Mouse (Mus musculus) heart, embryonic 13.5 days (tissue): ENCODE measurements at regions not wholly inside any gene's neighbourhood (a gene's known extent, or its start where the extent isn't known, plus 50 kb on each side); places are given as distances from the start of the nearest gene placed in this dataset.

Experiments used
- ATAC-seq: fragments of 200-750 bp; cut with Nextera tagmentation; 2 replicates; pipeline ENCODE4 v1.8.0; 2017; ENCODE audit warnings: moderate TSS enrichment; ENCODE audit not compliant: insufficient number of reproducible peaks, low FRiP score, low TSS enrichment; ENCODE audit errors: extremely low read depth
- H3K27ac ChIP-seq: fragments of 300-500 bp; sonication (generic); replicated peaks from 2 replicates; pipeline ENCODE4 v1.5.1; 2015; ENCODE audit warnings: moderate library complexity, mild to moderate bottlenecking, inconsistent platforms
- H3K27me3 ChIP-seq: fragments of 300-500 bp; sonication (generic); replicated peaks from 2 replicates; pipeline ENCODE4 v1.6.1; 2015; ENCODE audit warnings: mild to moderate bottlenecking, inconsistent platforms
- H3K36me3 ChIP-seq: fragments of 300-500 bp; sonication (generic); 2 replicates; pipeline ENCODE4 v1.6.1; 2015; ENCODE audit warnings: mild to moderate bottlenecking, inconsistent platforms
- H3K4me1 ChIP-seq: fragments of 300-500 bp; sonication (generic); 2 replicates; pipeline ENCODE4 v1.6.1; 2015; ENCODE audit warnings: inconsistent platforms
- H3K4me2 ChIP-seq: fragments of 300-500 bp; sonication (generic); 2 replicates; pipeline ENCODE4 v1.6.1; 2015; ENCODE audit warnings: inconsistent platforms, mild to moderate bottlenecking, moderate library complexity
- H3K4me3 ChIP-seq: fragments of 300-500 bp; sonication (generic); 2 replicates; pipeline ENCODE4 v1.5.1; 2015; ENCODE audit warnings: moderate library complexity, mild to moderate bottlenecking, inconsistent platforms
- H3K9ac ChIP-seq: fragments of 300-500 bp; sonication (generic); 2 replicates; pipeline ENCODE4 v1.6.1; 2015; ENCODE audit warnings: inconsistent platforms, mild to moderate bottlenecking, moderate library complexity
- H3K9me3 ChIP-seq: fragments of 300-500 bp; sonication (generic); 2 replicates; pipeline ENCODE4 v1.6.1; 2016; ENCODE audit warnings: inconsistent platforms
- WGBS: fragments of 180-500 bp; shearing (Covaris S2); methylation state at CpG from one replicate; pipeline ENCODE4 v1.1.7; 2015; ENCODE audit warnings: mixed read lengths; 5-methylcytosine and 5-hydroxymethylcytosine counted together

DNA sequence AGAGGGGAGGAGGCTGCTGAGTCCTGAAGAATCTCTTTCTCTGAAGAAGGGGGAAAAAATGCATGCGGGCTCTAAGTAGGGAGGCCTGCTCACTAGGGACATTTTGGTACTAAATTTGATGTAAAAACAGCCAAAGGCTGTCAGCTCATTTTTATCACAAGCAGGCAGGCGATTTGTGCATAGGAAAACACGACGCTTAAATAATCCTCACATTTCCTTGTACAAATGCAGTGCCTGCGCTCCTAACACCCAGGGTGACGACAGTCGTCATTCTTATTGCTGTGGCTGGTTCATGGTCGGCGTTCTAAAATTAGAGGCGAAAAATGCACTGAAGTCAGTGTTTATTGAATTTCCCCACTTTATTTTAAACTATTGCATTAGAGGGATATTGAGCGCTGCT lies 650.6 kb downstream of the Pdcd6ip start:
- 61% methylated on average over 11 of the region's 11 CpGs for WGBS
- no peak overlapping the region for H3K27ac ChIP-seq
- H3K4me2 ChIP-seq: no peak overlapping the region
- no peak overlapping the region for H3K4me3 ChIP-seq
- H3K27me3 ChIP-seq: no peaks in the 10 kb centered on the region
- H3K9me3 ChIP-seq: no peaks in the 10 kb centered on the region
- H3K36me3 ChIP-seq: no peaks in the 10 kb centered on the region
- no peaks in the 10 kb centered on the region for H3K4me1 ChIP-seq
- no peak for ATAC-seq
- H3K9ac ChIP-seq: no peak overlapping the region

DNA sequence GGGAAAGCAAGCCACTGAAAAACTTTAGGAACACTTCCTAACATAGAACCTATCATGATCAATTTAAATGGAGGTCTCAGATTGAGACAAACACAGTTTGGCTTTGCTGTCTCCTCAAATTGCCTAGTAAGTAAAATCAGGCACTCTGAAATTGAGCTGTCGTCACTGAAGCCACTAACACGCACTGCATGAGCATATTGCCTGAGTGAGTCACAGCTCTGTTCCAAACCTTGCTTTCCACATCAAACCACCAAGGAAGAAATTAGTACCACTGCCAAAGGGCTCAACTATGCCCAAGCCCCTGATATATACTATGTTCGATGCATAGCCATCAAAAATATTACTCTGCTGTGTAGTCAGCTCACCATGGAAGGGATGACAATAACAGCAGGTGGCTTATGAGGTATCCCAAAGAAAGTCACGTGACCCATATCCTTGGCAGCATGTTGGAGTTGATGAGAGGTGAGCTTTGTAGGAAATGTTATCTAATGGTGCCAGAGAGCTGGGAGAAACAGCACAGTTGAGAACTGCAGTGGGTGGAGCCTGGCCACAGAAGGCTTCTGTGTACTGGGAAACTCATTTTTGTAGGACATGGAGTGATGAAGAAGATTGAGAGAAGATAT lies 663.4 kb downstream of the Pdcd6ip start:
- no peak overlapping the region for H3K27ac ChIP-seq
- H3K27me3 ChIP-seq: no peaks in the 10 kb centered on the region
- 69% methylated on average over 4 of the region's 4 CpGs for WGBS
- H3K9ac ChIP-seq: no peak overlapping the region
- H3K4me2 ChIP-seq: no peak overlapping the region
- no peak overlapping the region for H3K4me3 ChIP-seq
- H3K36me3 ChIP-seq: no peaks in the 10 kb centered on the region
- H3K9me3 ChIP-seq: no peaks in the 10 kb centered on the region
- no peaks in the 10 kb centered on the region; the same call in 1 of the 2 replicates for H3K4me1 ChIP-seq
- no peak for ATAC-seq

GRCm38 (mm10) chr9:113040885-113041284 lies 667.2 kb downstream of the Pdcd6ip start:
- Histone ChIP-seq H3K27ac (no peak overlapping the region), H3K9ac (no peak overlapping the region), H3K27me3 (no peaks in the 10 kb centered on the region), H3K9me3 (no peaks in the 10 kb centered on the region), H3K36me3 (no peaks in the 10 kb centered on the region), H3K4me3 (no peak overlapping the region), H3K4me1 (no peaks in the 10 kb centered on the region; the same call in 1 of the 2 replicates), H3K4me2 (no peak overlapping the region)
- 61% methylated on average over 6 of the region's 6 CpGs for WGBS
- ATAC-seq: no peak

DNA sequence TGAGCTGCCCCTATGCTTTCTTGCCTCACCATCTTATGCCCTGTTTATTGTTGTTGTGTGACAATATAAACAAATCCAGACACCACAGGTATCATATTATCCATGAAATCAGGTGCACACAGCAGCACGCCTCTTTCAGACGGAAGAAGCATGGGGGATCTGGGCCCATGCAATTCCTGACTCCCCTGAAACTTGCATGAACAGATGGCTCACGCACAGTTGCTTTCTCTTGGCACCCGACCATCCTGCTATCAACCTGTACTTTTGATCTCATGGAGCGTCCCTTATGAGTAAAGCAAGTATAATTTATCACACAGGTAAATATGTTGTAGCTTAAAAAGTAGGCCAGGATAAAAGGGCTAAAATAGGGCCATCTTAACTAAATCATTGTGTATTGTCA lies 674.1 kb downstream of the Pdcd6ip start:
- no peak overlapping the region for H3K9ac ChIP-seq
- H3K36me3 ChIP-seq: no peaks in the 10 kb centered on the region
- H3K4me1 ChIP-seq: no peaks in the 10 kb centered on the region
- H3K4me3 ChIP-seq: no peak overlapping the region
- H3K4me2 ChIP-seq: no peak overlapping the region
- 80% methylated on average over 5 of the region's 5 CpGs for WGBS
- H3K27me3 ChIP-seq: no peaks in the 10 kb centered on the region
- no peaks in the 10 kb centered on the region for H3K9me3 ChIP-seq
- H3K27ac ChIP-seq: no peak overlapping the region
- ATAC-seq: no peak

GRCm38 (mm10) chr9:113029091-113029490 lies 679.0 kb downstream of the Pdcd6ip start:
- H3K4me1 ChIP-seq: no peaks in the 10 kb centered on the region
- no peak for ATAC-seq
- H3K36me3 ChIP-seq: no peaks in the 10 kb centered on the region
- no peaks in the 10 kb centered on the region for H3K27me3 ChIP-seq
- WGBS: 65% methylated on average over 4 of the region's 4 CpGs
- no peak overlapping the region for H3K4me2 ChIP-seq
- no peak overlapping the region for H3K27ac ChIP-seq
- no peak overlapping the region for H3K4me3 ChIP-seq
- no peaks in the 10 kb centered on the region for H3K9me3 ChIP-seq
- H3K9ac ChIP-seq: no peak overlapping the region

- Histone ChIP-seq H3K4me2 (no peak overlapping the region), H3K4me3 (no peak overlapping the region), H3K27me3 (no peaks in the 10 kb centered on the region), H3K9me3 (no peaks in the 10 kb centered on the region), H3K9ac (no peak overlapping the region), H3K27ac (no peak overlapping the region), H3K36me3 (no peaks in the 10 kb centered on the region), H3K4me1 (no peaks in the 10 kb centered on the region)
- ATAC-seq: no peak
- WGBS: 58% methylated on average over 4 of the region's 4 CpGs
Observed at GRCm38 (mm10) chr9:113026904-113027193, 681.2 kb downstream of the Pdcd6ip start.

DNA sequence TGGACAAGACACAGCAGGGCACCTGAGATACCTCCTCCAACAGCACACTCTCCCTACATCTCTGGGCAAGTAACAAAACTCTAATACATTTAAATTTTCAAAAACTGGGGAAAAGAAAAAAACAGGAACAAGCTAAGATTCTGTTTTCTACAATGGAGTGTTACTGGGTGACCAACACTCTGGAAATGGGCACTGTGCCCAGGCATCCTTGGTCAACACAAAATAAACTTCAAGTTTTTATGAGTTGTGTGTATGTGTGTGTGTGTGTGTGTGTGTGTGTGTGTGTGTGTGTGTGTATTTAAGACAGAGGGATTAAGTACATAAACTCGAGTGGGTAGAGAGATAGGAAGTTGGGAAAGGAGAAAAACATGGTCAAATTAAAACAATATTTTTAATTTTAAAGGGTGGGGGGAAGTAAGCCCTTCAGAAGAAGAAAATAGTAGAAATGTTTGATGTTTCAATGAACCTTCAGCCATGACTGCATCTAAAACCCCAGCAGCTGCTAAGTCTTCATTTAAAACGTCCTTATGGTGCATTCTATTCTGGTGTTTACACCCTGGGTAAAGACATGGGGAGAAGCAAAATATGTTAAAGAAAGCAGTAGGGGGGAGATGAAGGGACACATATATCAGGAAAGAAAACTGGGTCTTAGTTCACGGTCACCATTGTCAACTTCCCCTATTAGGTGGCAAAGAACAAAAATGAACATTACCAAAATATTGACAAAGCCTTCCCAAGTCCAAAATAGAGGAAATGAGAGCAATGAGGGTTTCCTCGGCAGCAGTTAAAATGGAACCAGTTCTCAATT lies 681.8 kb downstream of the Pdcd6ip start:
- no peak for ATAC-seq
- WGBS: 56% methylated on average over 4 of the region's 4 CpGs

GRCm38 (mm10) chr9:113021866-113022645 lies 686.0 kb downstream of the Pdcd6ip start:
- Histone ChIP-seq H3K36me3 (no peaks in the 10 kb centered on the region), H3K9ac (no peak overlapping the region), H3K9me3 (no peaks in the 10 kb centered on the region), H3K4me3 (no peak overlapping the region), H3K27me3 (no peaks in the 10 kb centered on the region), H3K4me1 (no peaks in the 10 kb centered on the region), H3K27ac (no peak overlapping the region), H3K4me2 (no peak overlapping the region)
- 73% methylated on average over 6 of the region's 6 CpGs for WGBS
- ATAC-seq: no peak

More for the DNA sequence above, 681.8 kb downstream of the Pdcd6ip start:
- Histone ChIP-seq H3K27ac (no peak overlapping the region), H3K9ac (no peak overlapping the region), H3K36me3 (no peaks in the 10 kb centered on the region), H3K27me3 (no peaks in the 10 kb centered on the region), H3K4me3 (no peak overlapping the region), H3K4me2 (no peak overlapping the region), H3K9me3 (no peaks in the 10 kb centered on the region), H3K4me1 (no peaks in the 10 kb centered on the region)

DNA sequence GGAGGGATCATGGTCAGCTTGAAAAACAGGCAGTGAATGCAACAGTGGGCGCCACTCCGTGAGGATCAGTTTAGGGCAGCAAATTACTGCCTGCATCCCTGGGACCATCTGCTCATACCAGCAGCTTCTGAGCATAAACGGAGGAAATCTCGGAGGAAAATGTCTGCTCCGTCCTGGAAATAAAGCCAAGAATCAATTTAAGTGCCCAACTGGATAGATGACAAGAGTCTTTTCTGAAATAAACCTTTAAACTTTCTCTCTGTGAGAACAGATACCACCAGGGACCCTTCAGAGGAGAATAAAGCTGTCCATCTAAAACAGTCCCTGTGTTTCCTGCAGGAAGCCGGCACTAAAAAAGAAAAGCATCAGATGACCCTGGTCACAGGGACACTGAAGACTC lies 688.5 kb downstream of the Pdcd6ip start:
- H3K27ac ChIP-seq: no peak overlapping the region
- H3K4me3 ChIP-seq: no peak overlapping the region
- no peak overlapping the region for H3K9ac ChIP-seq
- ATAC-seq: no peak
- no peaks in the 10 kb centered on the region for H3K9me3 ChIP-seq
- H3K4me2 ChIP-seq: no peak overlapping the region
- no peaks in the 10 kb centered on the region for H3K4me1 ChIP-seq
- H3K36me3 ChIP-seq: no peaks in the 10 kb centered on the region
- no peaks in the 10 kb centered on the region for H3K27me3 ChIP-seq
- WGBS: 73% methylated on average over 6 of the region's 6 CpGs

GRCm38 (mm10) chr9:113008106-113008505 lies 700.0 kb downstream of the Pdcd6ip start:
- no peaks in the 10 kb centered on the region for H3K27me3 ChIP-seq
- WGBS: 59% methylated on average over 4 of the region's 4 CpGs
- H3K4me1 ChIP-seq: no peaks in the 10 kb centered on the region
- no peak for ATAC-seq
- no peak overlapping the region for H3K4me2 ChIP-seq
- no peak overlapping the region for H3K4me3 ChIP-seq
- no peaks in the 10 kb centered on the region for H3K36me3 ChIP-seq
- H3K9ac ChIP-seq: no peak overlapping the region
- no peak overlapping the region for H3K27ac ChIP-seq
- H3K9me3 ChIP-seq: no peaks in the 10 kb centered on the region

GRCm38 (mm10) chr9:112996204-112996603 lies 711.9 kb downstream of the Pdcd6ip start:
- Histone ChIP-seq H3K27me3 (no peaks in the 10 kb centered on the region), H3K9me3 (no peaks in the 10 kb centered on the region), H3K27ac (no peak overlapping the region), H3K36me3 (no peaks in the 10 kb centered on the region), H3K4me3 (no peak overlapping the region), H3K4me1 (peaks cover 16% of the 10 kb centered on the region), H3K4me2 (no peak overlapping the region), H3K9ac (no peak overlapping the region)
- 85% methylated on average over 1 of the region's 1 CpGs for WGBS
- peak; percentile 88 for ATAC-seq
